Mouse (Mus musculus) heart, embryonic 11.5 days (tissue): ENCODE data around the gene Sim2. TPM values are rescaled to one million over a fixed set of nuclear protein-coding genes. Genes with fewer than 3 reads are reported as not detected.

Source experiments
- ATAC-seq: fragments of 200-750 bp; cut with Nextera tagmentation; replicated peaks from 2 replicates; pipeline ENCODE4 v1.8.0; 2017; ENCODE audit warnings: moderate library complexity; ENCODE audit not compliant: insufficient number of reproducible peaks, low FRiP score, low TSS enrichment
- H3K27ac ChIP-seq: fragments of 300-500 bp; sonication (generic); 2 replicates; pipeline ENCODE4 v1.5.1; 2014; ENCODE audit warnings: mild to moderate bottlenecking, low read depth, low read length
- H3K27me3 ChIP-seq: fragments of 300-500 bp; sonication (generic); 2 replicates; pipeline ENCODE4 v1.6.1; 2014; ENCODE audit warnings: mild to moderate bottlenecking, low read length, mixed read lengths; ENCODE audit not compliant: control insufficient read depth, insufficient read depth
- H3K36me3 ChIP-seq: fragments of 300-500 bp; sonication (generic); 2 replicates; pipeline ENCODE4 v1.6.1; 2014; ENCODE audit warnings: mild to moderate bottlenecking, low read length, moderate library complexity, mixed read lengths; ENCODE audit not compliant: control insufficient read depth, insufficient read depth
- H3K4me1 ChIP-seq: fragments of 300-500 bp; sonication (generic); 2 replicates; pipeline ENCODE4 v1.6.1; 2014; ENCODE audit warnings: low read length; ENCODE audit not compliant: control insufficient read depth, insufficient read depth
- H3K4me2 ChIP-seq: fragments of 300-500 bp; sonication (generic); 2 replicates; pipeline ENCODE4 v1.6.1; 2014; ENCODE audit warnings: mild to moderate bottlenecking, moderate library complexity
- H3K4me3 ChIP-seq: fragments of 300-500 bp; sonication (generic); 2 replicates; pipeline ENCODE4 v1.5.1; 2014; ENCODE audit warnings: low read depth, low read length
- H3K9ac ChIP-seq: fragments of 300-500 bp; sonication (generic); 2 replicates; pipeline ENCODE4 v1.6.1; 2014; ENCODE audit warnings: mild to moderate bottlenecking, low read depth, low read length, moderate library complexity
- H3K9me3 ChIP-seq: fragments of 300-500 bp; sonication (generic); replicated peaks from 2 replicates; pipeline ENCODE4 v1.6.1; 2016; ENCODE audit warnings: low read length; ENCODE audit not compliant: control insufficient read depth
- WGBS: fragments of 180-500 bp; shearing (Covaris S2); extraction: QIAGEN DNeasy Blood & Tissue Kit; methylation state at CpG from one replicate; pipeline ENCODE4 v1.1.7; 2014; ENCODE audit not compliant: insufficient replicate concordance; 5-methylcytosine and 5-hydroxymethylcytosine counted together
- polyA plus RNA-seq: library from polyadenylated mRNA; unstranded; fragments of >200 nt; fragmentation: Nextera tagmentation; extraction: Ambion mirVana; gene quantifications from 2 replicates; pipeline ENCODE4 v1.2.1, GENCODE M21; 2014

Gene Sim2
- polyA plus RNA-seq, 1 experiment from 2014 or later = 0.17 TPM

- Histone ChIP-seq H3K9me3 (no peaks in the 10 kb centered on the region), H3K9ac (no peak overlapping the region), H3K4me2 (no peak overlapping the region), H3K27me3 (peaks cover 41% of the 10 kb centered on the region), H3K36me3 (no peaks in the 10 kb centered on the region; the same call in 1 of the 2 replicates), H3K4me1 (peaks cover 2% of the 10 kb centered on the region; the same call in 1 of the 2 replicates), H3K27ac (no peak overlapping the region), H3K4me3 (no peak overlapping the region)
- ATAC-seq = no peak
- 56% methylated on average over 2 of the region's 2 CpGs for WGBS
Measured at GRCm38 (mm10) chr16:94128236-94128835, 43.6 kb downstream of the Sim2 start.

GRCm38 (mm10) chr16:94134218-94134617, 49.5 kb downstream of the Sim2 start:
- H3K4me3 ChIP-seq = no peak overlapping the region
- H3K36me3 ChIP-seq = no peaks in the 10 kb centered on the region; the same call in 1 of the 2 replicates
- no peaks in the 10 kb centered on the region for H3K27me3 ChIP-seq
- H3K9me3 ChIP-seq = no peaks in the 10 kb centered on the region
- 76% methylated on average over 10 of the region's 10 CpGs for WGBS
- no peak for ATAC-seq
- H3K9ac ChIP-seq = no peak overlapping the region
- no peak overlapping the region for H3K27ac ChIP-seq
- H3K4me2 ChIP-seq = no peak overlapping the region
- H3K4me1 ChIP-seq = no peaks in the 10 kb centered on the region

GRCm38 (mm10) chr16:94140746-94141145, 56.0 kb downstream of the Sim2 start:
- Histone ChIP-seq H3K4me3 (no peak overlapping the region), H3K4me1 (peaks cover 13% of the 10 kb centered on the region), H3K4me2 (no peak overlapping the region), H3K9me3 (no peaks in the 10 kb centered on the region), H3K36me3 (no peaks in the 10 kb centered on the region), H3K9ac (no peak overlapping the region), H3K27ac (no peak overlapping the region), H3K27me3 (no peaks in the 10 kb centered on the region)
- no peak for ATAC-seq
- WGBS = 60% methylated on average over 10 of the region's 10 CpGs

GRCm38 (mm10) chr16:94143325-94143724, 58.6 kb downstream of the Sim2 start:
- Histone ChIP-seq H3K27me3 (no peaks in the 10 kb centered on the region), H3K27ac (peak overlapping the region; percentile 7; the same call in 1 of the 2 replicates), H3K4me1 (peaks cover 17% of the 10 kb centered on the region), H3K4me3 (no peak overlapping the region), H3K9me3 (no peaks in the 10 kb centered on the region), H3K9ac (no peak overlapping the region), H3K4me2 (peak overlapping the region; percentile 33), H3K36me3 (no peaks in the 10 kb centered on the region)
- ATAC-seq = no peak
- 28% methylated on average over 10 of the region's 10 CpGs for WGBS

- WGBS = 50% methylated on average over 11 of the region's 11 CpGs
- no peaks in the 10 kb centered on the region for H3K27me3 ChIP-seq
Measured at GRCm38 (mm10) chr16:94148139-94148538, 63.4 kb downstream of the Sim2 start.

GRCm38 (mm10) chr16:94150125-94151103, 65.7 kb downstream of the Sim2 start:
- H3K9me3 ChIP-seq = no peaks in the 10 kb centered on the region
- H3K9ac ChIP-seq = no peak overlapping the region
- no peak overlapping the region; the same call in 1 of the 2 replicates for H3K4me2 ChIP-seq
- no peak overlapping the region for H3K4me3 ChIP-seq
- no peaks in the 10 kb centered on the region for H3K36me3 ChIP-seq
- 53% methylated on average over 15 of the region's 15 CpGs for WGBS
- peak; percentile 82 for ATAC-seq
- H3K27me3 ChIP-seq = no peaks in the 10 kb centered on the region
- H3K4me1 ChIP-seq = peaks cover 22% of the 10 kb centered on the region
- H3K27ac ChIP-seq = peak overlapping the region; percentile 35; the same call in 1 of the 2 replicates

More at GRCm38 (mm10) chr16:94148139-94148538, 63.4 kb downstream of the Sim2 start:
- Histone ChIP-seq H3K9ac (no peak overlapping the region), H3K4me2 (no peak overlapping the region), H3K9me3 (no peaks in the 10 kb centered on the region), H3K4me1 (peaks cover 22% of the 10 kb centered on the region), H3K4me3 (no peak overlapping the region), H3K36me3 (no peaks in the 10 kb centered on the region), H3K27ac (no peak overlapping the region)
- ATAC-seq = no peak

- Histone ChIP-seq H3K4me2 (0 out of 2 replicates have a peak overlapping the region, but pooled peaks have one; percentile 0), H3K27me3 (no peaks in the 10 kb centered on the region; the same call in 1 of the 2 replicates), H3K9me3 (no peaks in the 10 kb centered on the region), H3K9ac (no peak overlapping the region), H3K4me1 (peaks cover 15% of the 10 kb centered on the region), H3K4me3 (no peak overlapping the region), H3K36me3 (no peaks in the 10 kb centered on the region), H3K27ac (no peak overlapping the region)
- WGBS = 33% methylated on average over 14 of the region's 14 CpGs
- ATAC-seq = 0 out of 2 replicates have a peak, but pooled peaks have one; percentile 26
Measured at GRCm38 (mm10) chr16:94155041-94155653, 70.4 kb downstream of the Sim2 start.

GRCm38 (mm10) chr16:94157819-94158218, 73.1 kb downstream of the Sim2 start:
- Histone ChIP-seq H3K4me2 (no peak overlapping the region), H3K27me3 (no peaks in the 10 kb centered on the region; the same call in 1 of the 2 replicates), H3K9me3 (no peaks in the 10 kb centered on the region), H3K4me1 (peaks cover 17% of the 10 kb centered on the region), H3K27ac (no peak overlapping the region), H3K9ac (no peak overlapping the region), H3K4me3 (no peak overlapping the region), H3K36me3 (no peaks in the 10 kb centered on the region)
- 75% methylated on average over 8 of the region's 8 CpGs for WGBS
- no peak for ATAC-seq
